Mouse (Mus musculus) heart, adult 2 months (tissue): ENCODE measurements around the gene Gm20388.

Source experiments
- CTCF ChIP-seq: fragments of 200-600 bp; IDR thresholded peaks from 2 replicates; pipeline ENCODE4 v1.8.1; 2022; ENCODE audit warnings: antibody characterized with exemption, mild to moderate bottlenecking, moderate library complexity
- EP300 ChIP-seq: fragments of 200-500 bp; IDR thresholded peaks from 2 replicates; pipeline ENCODE4 v1.6.1; 2011; ENCODE audit warnings: low read depth, low read length, control low read depth; ENCODE audit not compliant: insufficient read depth
- POLR2A ChIP-seq: fragments of 200-500 bp; IDR thresholded peaks from 2 replicates; pipeline ENCODE4 v1.6.1; 2011; ENCODE audit warnings: mild to moderate bottlenecking, low read depth, low read length, control low read depth; ENCODE audit not compliant: insufficient read depth

GRCm38 (mm10) chr8:122230712-122231337, 2320.2 kb downstream of the Gm20388 start:
- TF ChIP-seq EP300: 0 out of 2 replicates have a peak, but pooled peaks have one; percentile 26
- 0 out of 2 replicates have a peak, but pooled peaks have one; percentile 13 for TF ChIP-seq POLR2A
- peak; percentile 95 for TF ChIP-seq CTCF
